Mouse (Mus musculus) cerebellum, adult 11 months (tissue): Measurements from ENCODE around the gene Prrt1.

Experiments used
- DNase-seq: peaks from one replicate; pipeline ENCODE4 v3.0.0; 2022

Gene Prrt1

GRCm38 (mm10) chr17:34651507-34652221 lies 22.3 kb downstream of the Prrt1 start:
- DNase-seq: no peak

- no peak for DNase-seq
These were observed 23.2 kb downstream of the Prrt1 start for GRCm38 (mm10) chr17:34652546-34652945.

GRCm38 (mm10) chr17:34652985-34653384 lies 23.7 kb downstream of the Prrt1 start:
- no peak for DNase-seq

- DNase-seq: peak; percentile 48
These were observed 24.5 kb downstream of the Prrt1 start for GRCm38 (mm10) chr17:34653746-34654285.

- peak; percentile 34 for DNase-seq
These were observed 25.1 kb downstream of the Prrt1 start for GRCm38 (mm10) chr17:34654392-34654791.

- DNase-seq: no peak
These were observed 25.8 kb downstream of the Prrt1 start for GRCm38 (mm10) chr17:34655160-34655559.

GRCm38 (mm10) chr17:34655581-34655991 lies 26.3 kb downstream of the Prrt1 start:
- DNase-seq: peak; percentile 37

GRCm38 (mm10) chr17:34656666-34657065 lies 27.3 kb downstream of the Prrt1 start:
- no peak for DNase-seq

- DNase-seq: no peak
These were observed 27.9 kb downstream of the Prrt1 start for GRCm38 (mm10) chr17:34657271-34657670.

- DNase-seq: no peak
These were observed 28.8 kb downstream of the Prrt1 start for GRCm38 (mm10) chr17:34658145-34658544.

- no peak for DNase-seq
These were observed 29.3 kb downstream of the Prrt1 start for GRCm38 (mm10) chr17:34658591-34658990.

- DNase-seq: no peak
These were observed 30.0 kb downstream of the Prrt1 start for GRCm38 (mm10) chr17:34659181-34659896.

GRCm38 (mm10) chr17:34659897-34660214 lies 30.5 kb downstream of the Prrt1 start:
- DNase-seq: no peak

- DNase-seq: no peak
These were observed 31.0 kb downstream of the Prrt1 start for GRCm38 (mm10) chr17:34660259-34660820.

- no peak for DNase-seq
These were observed 31.8 kb downstream of the Prrt1 start for GRCm38 (mm10) chr17:34661121-34661591.

- DNase-seq: no peak
These were observed 33.1 kb downstream of the Prrt1 start for GRCm38 (mm10) chr17:34662468-34662867.

GRCm38 (mm10) chr17:34662978-34663377 lies 33.6 kb downstream of the Prrt1 start:
- no peak for DNase-seq

- no peak for DNase-seq
These were observed 34.2 kb downstream of the Prrt1 start for GRCm38 (mm10) chr17:34663558-34663957.

GRCm38 (mm10) chr17:34664472-34664871 lies 35.1 kb downstream of the Prrt1 start:
- no peak for DNase-seq

- DNase-seq: no peak
These were observed 40.9 kb downstream of the Prrt1 start, which contains the start of gene Tnxb for GRCm38 (mm10) chr17:34670235-34670634. TSS of gene Tnxb (plus strand) at chr17:34670535.

- DNase-seq: no peak
These were observed 42.1 kb downstream of the Prrt1 start for GRCm38 (mm10) chr17:34671151-34672066.

GRCm38 (mm10) chr17:34672246-34672792 lies 43.0 kb downstream of the Prrt1 start:
- DNase-seq: no peak
